Mouse (Mus musculus): ENCODE results near the gene Ldlrad1.

The Ldlrad1 gene

GRCm38 (mm10) chr4:107210483-107211097, 1.6 kb downstream of the Ldlrad1 start:
- in situ Hi-C loops (cut with MseI, MboI): no loop called here

DNA sequence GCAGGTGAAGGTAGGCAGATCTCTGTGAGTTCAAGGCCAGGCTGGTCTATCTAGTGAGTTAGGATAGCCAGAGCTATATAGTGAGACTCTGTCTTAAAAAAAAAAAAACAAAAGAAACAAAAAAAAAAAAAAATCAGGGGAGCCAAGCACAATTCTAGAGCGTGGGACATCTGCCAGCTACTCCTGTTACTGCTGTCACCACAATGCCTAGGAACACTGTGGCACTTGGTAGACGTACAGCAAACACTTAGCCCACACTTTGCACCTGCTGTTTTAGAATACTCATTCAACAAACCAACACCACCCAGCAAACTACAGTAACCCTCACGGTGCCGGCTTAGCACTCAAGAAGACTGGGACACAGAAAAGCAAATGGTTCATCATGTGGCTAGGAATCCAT, 2.5 kb downstream of the Ldlrad1 start:
- in situ Hi-C loops (cut with MseI, MboI): no loop called here

GRCm38 (mm10) chr4:107211936-107212335, 3.0 kb downstream of the Ldlrad1 start:
- in situ Hi-C loops (cut with MseI, MboI): no loop called here

DNA sequence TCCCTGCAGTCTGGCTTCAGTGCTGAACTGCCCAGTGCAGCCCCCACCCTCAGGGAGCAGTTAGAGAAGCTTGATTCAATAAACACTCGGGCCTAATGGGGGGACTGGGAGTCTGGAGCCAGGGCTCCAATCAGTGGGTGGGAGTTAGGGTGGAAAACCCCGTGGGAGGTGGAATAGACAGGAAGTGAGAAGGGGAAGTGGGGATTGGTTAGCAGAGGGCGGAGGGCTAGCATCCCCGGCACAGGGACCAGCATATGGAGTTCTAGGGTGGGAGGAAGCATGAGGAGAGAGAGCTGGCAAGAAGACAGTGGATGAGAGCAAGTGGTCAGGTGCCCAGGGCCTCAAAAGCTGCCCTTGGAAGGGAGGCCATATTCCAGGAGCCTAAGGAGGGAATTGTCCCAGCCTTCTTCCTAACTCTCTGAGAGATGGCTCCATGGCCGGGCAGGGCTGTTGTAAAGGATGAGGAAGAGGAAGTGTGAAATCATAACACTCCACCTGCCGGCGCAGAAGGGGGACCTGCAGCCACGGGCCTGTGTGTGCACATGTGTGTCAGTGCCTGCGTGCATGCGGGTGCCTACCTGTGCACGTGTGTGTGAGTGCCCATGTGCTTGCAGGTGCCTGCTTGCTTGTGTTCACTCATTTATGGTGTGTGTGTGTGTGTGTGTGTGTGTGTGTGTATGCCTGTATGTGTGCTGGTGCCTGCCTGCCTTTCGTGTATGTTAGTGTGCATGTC, 4.5 kb downstream of the Ldlrad1 start:
- in situ Hi-C loops (cut with MseI, MboI): no loop called here

GRCm38 (mm10) chr4:107217574-107217973, 8.6 kb downstream of the Ldlrad1 start:
- in situ Hi-C loops (cut with MseI, MboI): no loop called here

GRCm38 (mm10) chr4:107221524-107221923, 12.5 kb downstream of the Ldlrad1 start:
- in situ Hi-C loops (cut with MseI, MboI): no loop called here

- in situ Hi-C loops (cut with MseI, MboI): no loop called here
These were observed 14.5 kb downstream of the Ldlrad1 start for GRCm38 (mm10) chr4:107223225-107224204.

GRCm38 (mm10) chr4:107226313-107226712, 17.3 kb downstream of the Ldlrad1 start:
- in situ Hi-C loops (cut with MseI, MboI): no loop called here

DNA sequence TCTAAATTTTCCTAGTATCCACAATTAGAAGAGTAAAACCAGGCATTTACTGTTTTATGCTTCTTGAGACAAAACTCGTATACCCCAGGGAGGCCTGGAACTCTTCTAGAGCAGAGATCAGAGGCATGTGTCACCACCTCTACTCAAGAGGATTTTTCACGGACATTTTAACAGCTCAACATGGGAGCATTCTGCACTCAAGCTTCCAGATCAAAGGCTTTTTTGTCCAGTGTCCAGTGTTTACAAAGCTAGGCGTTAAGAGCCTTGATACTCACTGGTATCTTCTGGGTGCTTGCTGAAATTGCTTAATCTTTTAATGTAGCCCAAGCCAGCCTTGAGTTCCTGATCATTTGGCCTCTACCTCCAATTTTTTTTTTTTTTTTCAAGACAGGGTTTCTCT, 23.2 kb downstream of the Ldlrad1 start:
- in situ Hi-C loops (cut with MseI, MboI): no loop called here

GRCm38 (mm10) chr4:107238253-107238652, 29.3 kb downstream of the Ldlrad1 start:
- in situ Hi-C loops (cut with MseI, MboI): no loop called here

DNA sequence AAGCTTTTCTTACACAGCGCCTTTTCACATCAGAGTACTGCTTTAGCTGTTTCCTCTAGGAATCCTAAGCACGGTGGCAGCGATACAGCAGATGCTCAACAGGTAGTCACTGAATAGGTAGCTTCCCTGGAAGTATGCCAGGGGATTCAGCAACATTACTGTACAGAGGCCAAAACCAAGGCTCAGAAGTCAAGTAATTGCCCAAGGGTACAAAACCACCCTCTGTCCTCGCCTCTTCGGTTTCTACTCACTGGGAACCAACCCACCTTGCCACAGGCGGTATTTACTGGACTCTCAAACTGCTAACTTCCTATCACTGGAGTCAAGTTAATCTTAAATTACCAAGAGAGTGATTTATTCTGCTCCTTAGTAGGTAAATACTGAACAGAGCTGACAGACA, 31.2 kb downstream of the Ldlrad1 start:
- in situ Hi-C loops (cut with MseI, MboI): loop anchor here in 1 of 2 experiments (10.0 kb wide), 1 partner anchor 105 kb away; no protein-coding TSS in a partner anchor

DNA sequence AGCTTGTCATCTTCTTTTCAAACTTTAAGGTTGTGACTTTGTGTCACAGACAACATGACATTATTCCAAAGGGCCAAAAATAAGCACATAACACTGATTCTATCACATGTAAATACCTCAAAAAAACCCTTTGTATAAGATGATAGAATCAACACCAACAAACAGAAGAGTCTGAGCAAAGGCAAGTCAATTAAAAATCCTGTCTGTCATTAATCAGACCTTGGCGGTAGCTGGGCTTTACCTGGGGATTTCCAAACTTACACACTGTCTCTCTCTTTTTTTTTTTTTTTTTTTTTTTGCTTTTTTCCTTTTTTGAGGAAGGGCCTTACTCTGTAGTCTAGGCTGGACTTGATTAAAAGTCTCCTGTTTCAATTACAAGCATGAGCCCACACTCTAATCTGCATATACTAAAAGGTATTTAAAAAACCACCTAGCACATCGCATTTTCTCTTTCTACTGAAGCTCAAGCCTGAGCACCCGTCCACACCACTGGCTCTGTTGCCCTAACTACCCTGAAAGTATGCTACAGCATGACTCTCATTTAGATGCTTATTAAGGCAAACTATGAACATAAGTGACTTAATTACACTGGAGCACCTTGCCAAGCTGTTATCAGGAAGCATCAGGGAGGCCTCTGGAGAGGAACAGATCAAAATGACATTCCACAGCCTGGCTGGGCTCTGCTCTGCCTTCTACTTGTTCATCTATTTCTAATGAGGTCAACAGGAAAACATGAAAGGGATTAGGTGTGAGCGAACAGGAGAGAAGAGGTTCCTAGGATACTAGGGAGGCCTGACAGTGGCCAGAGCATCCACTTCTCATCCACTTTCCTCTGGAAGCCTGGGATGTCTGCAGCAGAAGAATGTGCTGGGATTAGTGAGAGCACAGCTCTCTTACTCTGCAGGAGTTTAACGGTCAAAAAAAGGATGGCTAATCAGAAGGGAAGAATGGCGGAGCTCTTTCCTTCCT, 34.7 kb downstream of the Ldlrad1 start:
- in situ Hi-C loops (cut with MseI, MboI): loop anchor here in 1 of 2 experiments (10.0 kb wide), 1 partner anchor 101 kb away; no protein-coding TSS in a partner anchor

DNA sequence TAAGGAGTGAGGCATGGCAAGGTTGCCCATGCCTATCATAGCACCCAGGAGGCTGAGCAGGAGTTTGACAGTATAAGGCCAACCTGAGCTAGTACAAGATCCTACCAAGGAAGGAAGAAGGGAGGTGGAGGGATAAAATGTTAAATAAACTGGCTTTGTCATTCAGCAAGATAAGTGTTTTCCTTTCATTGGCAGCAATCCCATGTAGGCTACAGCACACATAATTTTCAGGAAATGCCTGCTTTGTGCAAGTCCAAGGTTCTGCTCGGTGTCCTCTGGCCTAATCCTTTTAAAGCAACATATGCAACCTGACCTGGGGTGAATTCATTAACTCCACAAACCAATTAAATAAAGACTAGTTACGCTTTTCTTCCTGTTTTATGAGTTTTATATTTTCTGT, 36.4 kb downstream of the Ldlrad1 start:
- in situ Hi-C loops (cut with MseI, MboI): loop anchor here in 1 of 2 experiments (10.0 kb wide), 1 partner anchor 99 kb away; no protein-coding TSS in a partner anchor

- in situ Hi-C loops (cut with MseI, MboI): loop anchor here in 1 of 2 experiments (10.0 kb wide), 1 partner anchor 99 kb away; no protein-coding TSS in a partner anchor
These were observed 37.1 kb downstream of the Ldlrad1 start for GRCm38 (mm10) chr4:107246040-107246439.

GRCm38 (mm10) chr4:107247110-107247509, 38.1 kb downstream of the Ldlrad1 start:
- in situ Hi-C loops (cut with MseI, MboI): loop anchor here in 1 of 2 experiments (10.0 kb wide), 1 partner anchor 98 kb away; no protein-coding TSS in a partner anchor

GRCm38 (mm10) chr4:107248061-107248460, 39.1 kb downstream of the Ldlrad1 start:
- in situ Hi-C loops (cut with MseI, MboI): loop anchor here in 1 of 2 experiments (10.0 kb wide), 1 partner anchor 97 kb away; no protein-coding TSS in a partner anchor

- in situ Hi-C loops (cut with MseI, MboI): loop anchor here in 1 of 2 experiments (10.0 kb wide), 1 partner anchor 95 kb away; no protein-coding TSS in a partner anchor
These were observed 40.5 kb downstream of the Ldlrad1 start for GRCm38 (mm10) chr4:107249471-107249870.

DNA sequence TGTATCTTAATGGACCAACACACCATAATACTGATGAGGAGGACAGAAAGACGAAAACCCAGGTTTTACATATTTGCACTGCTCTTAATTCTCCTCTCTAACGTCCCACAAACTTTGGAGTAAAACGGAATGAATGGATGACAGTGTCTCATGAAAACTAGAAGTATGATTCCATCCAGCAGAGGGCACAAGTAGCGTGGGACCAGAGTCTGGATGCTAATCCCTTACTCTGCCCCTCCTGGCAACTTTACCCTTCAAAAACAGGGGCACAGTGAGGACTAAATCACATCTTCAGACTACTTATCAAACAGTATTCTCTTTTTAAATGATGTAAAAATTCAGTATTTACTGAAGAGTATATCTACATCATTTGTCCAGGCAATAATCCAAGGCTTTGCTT, 41.5 kb downstream of the Ldlrad1 start:
- in situ Hi-C loops (cut with MseI, MboI): no loop called here

- in situ Hi-C loops (cut with MseI, MboI): no loop called here
These were observed 43.5 kb downstream of the Ldlrad1 start for GRCm38 (mm10) chr4:107252522-107252921.

Measured in mouse trophoblast stem cell (cell line).